Comparison of ENCODE assay signal across 11 mouse cellular contexts in genomic region chr2:112210142-112210541, GRCm38 (mm10). TPM values are rescaled to one million over a fixed set of nuclear protein-coding genes. Genes with fewer than 3 reads are reported as not detected.
DNase-seq lines count a peak whose midpoint lies in the region; ATAC-seq and TF ChIP-seq lines count a peak whose summit lies in the region.
"Had no signal": no experiment of that assay in that cellular context is flagged by ENCODE, and none has a peak within 500 bp of the region (broad histone marks: within the 10 kb centered on the region; RNA-seq: fewer than 3 reads in every experiment).

No protein-coding gene starts in this region.

- H3K27me3 ChIP-seq in hindbrain, embryonic 14.5 days (ENCODE audit: control insufficient read depth, insufficient read depth, low read length): no peaks in the 10 kb centered on the region
- H3K27me3 ChIP-seq in hindbrain, embryonic 11.5 days (ENCODE audit: control insufficient read depth, insufficient read depth, low read length): no peaks in the 10 kb centered on the region
- no peaks in the 10 kb centered on the region for H3K27me3 ChIP-seq in hindbrain, embryonic 16.5 days (replicated peaks; ENCODE audit: control insufficient read depth, insufficient read depth, low read length)
- no peaks in the 10 kb centered on the region for H3K27me3 ChIP-seq in lung, embryonic 15.5 days
- H3K27me3 ChIP-seq in kidney, adult 2 months (replicated peaks; ENCODE audit: control insufficient read depth, insufficient read depth, low read length): no peaks in the 10 kb centered on the region; the same call in 1 of the 2 replicates
- H3K27me3 ChIP-seq in intestine, postnatal 0 days (replicated peaks; ENCODE audit: control insufficient read depth, insufficient read depth, low read length): no peaks in the 10 kb centered on the region; the same call in 1 of the 2 replicates
- H3K27me3 ChIP-seq: embryonic facial prominence, embryonic 15.5 days; liver, embryonic 15.5 days had no signal

- H3K4me1 ChIP-seq in hindbrain, embryonic 14.5 days (replicated peaks; ENCODE audit: control insufficient read depth, insufficient read depth, low read length): no peaks in the 10 kb centered on the region
- no peaks in the 10 kb centered on the region for H3K4me1 ChIP-seq in hindbrain, embryonic 11.5 days (replicated peaks; ENCODE audit: control insufficient read depth, insufficient read depth, low read length)
- H3K4me1 ChIP-seq in hindbrain, embryonic 16.5 days (ENCODE audit: control insufficient read depth, insufficient read depth, low read depth, low read length): no peaks in the 10 kb centered on the region
- H3K4me1 ChIP-seq in lung, embryonic 15.5 days: no peaks in the 10 kb centered on the region
- no peaks in the 10 kb centered on the region for H3K4me1 ChIP-seq in kidney, adult 2 months (ENCODE audit: control insufficient read depth, insufficient read depth, low read length)
- no peaks in the 10 kb centered on the region for H3K4me1 ChIP-seq in intestine, postnatal 0 days (replicated peaks; ENCODE audit: control insufficient read depth, insufficient read depth, low read length)
- H3K4me1 ChIP-seq: embryonic facial prominence, embryonic 15.5 days; liver, embryonic 15.5 days had no signal

- peak; percentile 58 for DNase-seq in hindbrain, embryonic 14.5 days (ENCODE audit: low spot score)
- DNase-seq in hindbrain, embryonic 11.5 days (ENCODE audit: low spot score): no peak
- DNase-seq in cerebellum, postnatal 14 days: peak; percentile 50 to 68
- no peak for DNase-seq in T-cell, adult 2 months (ENCODE audit: low spot score)
- no peak for DNase-seq in kidney, adult 2 months

- no peaks in the 10 kb centered on the region for H3K9me3 ChIP-seq in hindbrain, embryonic 14.5 days (ENCODE audit: control insufficient read depth, low read length)
- no peaks in the 10 kb centered on the region for H3K9me3 ChIP-seq in hindbrain, embryonic 11.5 days (ENCODE audit: control insufficient read depth, low read length)
- H3K9me3 ChIP-seq in hindbrain, embryonic 16.5 days (ENCODE audit: control insufficient read depth, low read length): no peaks in the 10 kb centered on the region
- H3K9me3 ChIP-seq in lung, embryonic 15.5 days: no peaks in the 10 kb centered on the region
- H3K9me3 ChIP-seq in intestine, postnatal 0 days (ENCODE audit: control insufficient read depth): no peaks in the 10 kb centered on the region
- H3K9me3 ChIP-seq: embryonic facial prominence, embryonic 15.5 days; liver, embryonic 15.5 days had no signal

- H3K4me3 ChIP-seq in hindbrain, embryonic 14.5 days (replicated peaks; ENCODE audit: low read length): no peak overlapping the region
- no peak overlapping the region for H3K4me3 ChIP-seq in hindbrain, embryonic 11.5 days (ENCODE audit: low read depth, low read length)
- H3K4me3 ChIP-seq in hindbrain, embryonic 16.5 days (ENCODE audit: low read length): no peak overlapping the region
- no peak overlapping the region for H3K4me3 ChIP-seq in lung, embryonic 15.5 days
- no peak overlapping the region for H3K4me3 ChIP-seq in kidney, adult 2 months (ENCODE audit: insufficient read depth, low read depth, low read length)
- H3K4me3 ChIP-seq in intestine, postnatal 0 days (ENCODE audit: low read depth, low read length): no peak overlapping the region
- H3K4me3 ChIP-seq: embryonic facial prominence, embryonic 15.5 days; liver, embryonic 15.5 days had no signal

- no peak overlapping the region for H3K9ac ChIP-seq in hindbrain, embryonic 14.5 days
- no peak overlapping the region for H3K9ac ChIP-seq in hindbrain, embryonic 11.5 days (ENCODE audit: low read depth, low read length)
- no peak overlapping the region for H3K9ac ChIP-seq in hindbrain, embryonic 16.5 days (ENCODE audit: low read depth, low read length)
- H3K9ac ChIP-seq in lung, embryonic 15.5 days: no peak overlapping the region
- H3K9ac ChIP-seq in intestine, postnatal 0 days (ENCODE audit: low read depth, low read length): no peak overlapping the region
- H3K9ac ChIP-seq: embryonic facial prominence, embryonic 15.5 days; liver, embryonic 15.5 days had no signal

- no peak for TF ChIP-seq CTCF in kidney, adult 2 months (conservative IDR thresholded peaks at IDR 0.05; ENCODE audit: insufficient read depth, insufficient read length, low read depth, low read length)
- no peak for TF ChIP-seq CTCF in intestine, postnatal 0 days (IDR thresholded peaks at IDR 0.05; ENCODE audit: low read depth)

- no peak overlapping the region for H3K4me2 ChIP-seq in hindbrain, embryonic 14.5 days (replicated peaks)
- no peak overlapping the region for H3K4me2 ChIP-seq in hindbrain, embryonic 11.5 days (replicated peaks; ENCODE audit: low read depth, low read length)
- no peak overlapping the region for H3K4me2 ChIP-seq in hindbrain, embryonic 16.5 days (ENCODE audit: low read length)
- H3K4me2 ChIP-seq in lung, embryonic 15.5 days: no peak overlapping the region
- H3K4me2 ChIP-seq in intestine, postnatal 0 days (replicated peaks; ENCODE audit: low read depth): no peak overlapping the region
- H3K4me2 ChIP-seq: embryonic facial prominence, embryonic 15.5 days; liver, embryonic 15.5 days had no signal

- no peak overlapping the region for H3K27ac ChIP-seq in hindbrain, embryonic 14.5 days
- H3K27ac ChIP-seq in hindbrain, embryonic 11.5 days (ENCODE audit: low read depth, low read length): no peak overlapping the region
- no peak overlapping the region for H3K27ac ChIP-seq in hindbrain, embryonic 16.5 days (ENCODE audit: low read depth, low read length)
- no peak overlapping the region for H3K27ac ChIP-seq in lung, embryonic 15.5 days
- no peak overlapping the region for H3K27ac ChIP-seq in kidney, adult 2 months (ENCODE audit: insufficient read depth, low read depth, low read length)
- H3K27ac ChIP-seq in intestine, postnatal 0 days (ENCODE audit: low read depth, low read length): no peak overlapping the region
- H3K27ac ChIP-seq: embryonic facial prominence, embryonic 15.5 days; liver, embryonic 15.5 days had no signal

- peak; percentile 92 for ATAC-seq in hindbrain, embryonic 14.5 days (ENCODE audit: low FRiP score)
- ATAC-seq in hindbrain, embryonic 11.5 days (ENCODE audit: low FRiP score): no peak
- peak; percentile 96 for ATAC-seq in hindbrain, embryonic 16.5 days
- peak; percentile 46; the same call in 1 of the 2 replicates for ATAC-seq in lung, embryonic 15.5 days (ENCODE audit: borderline replicate concordance, extremely low read depth, low FRiP score, low TSS enrichment)
- no peak for ATAC-seq in intestine, postnatal 0 days

- no peak for TF ChIP-seq POLR2A in kidney, adult 2 months (IDR thresholded peaks at IDR 0.05; ENCODE audit: low read depth, low read length)

- no peaks in the 10 kb centered on the region for H3K36me3 ChIP-seq in hindbrain, embryonic 14.5 days (replicated peaks; ENCODE audit: control insufficient read depth, insufficient read depth)
- no peaks in the 10 kb centered on the region for H3K36me3 ChIP-seq in hindbrain, embryonic 11.5 days (ENCODE audit: control insufficient read depth, insufficient read depth, low read length)
- no peaks in the 10 kb centered on the region for H3K36me3 ChIP-seq in hindbrain, embryonic 16.5 days (ENCODE audit: control insufficient read depth, insufficient read depth, low read length)
- no peaks in the 10 kb centered on the region for H3K36me3 ChIP-seq in lung, embryonic 15.5 days
- H3K36me3 ChIP-seq in kidney, adult 2 months (ENCODE audit: control insufficient read depth, insufficient read depth, low read length): no peaks in the 10 kb centered on the region
- no peaks in the 10 kb centered on the region for H3K36me3 ChIP-seq in intestine, postnatal 0 days (ENCODE audit: control insufficient read depth, insufficient read depth)
- H3K36me3 ChIP-seq: embryonic facial prominence, embryonic 15.5 days; liver, embryonic 15.5 days had no signal

- 66% methylated on average over 6 of the region's 6 CpGs for WGBS in hindbrain, embryonic 14.5 days
- 92% methylated on average over 6 of the region's 6 CpGs for WGBS in hindbrain, embryonic 11.5 days
- 53% methylated on average over 6 of the region's 6 CpGs for WGBS in hindbrain, embryonic 16.5 days
- 59% methylated on average over 6 of the region's 6 CpGs for WGBS in lung, embryonic 15.5 days
- 72% methylated on average over 6 of the region's 6 CpGs for WGBS in kidney, adult 2 months
- 65% methylated on average over 6 of the region's 6 CpGs for WGBS in intestine, postnatal 0 days

RNA-seq across cellular contexts. Expression of gene Lpcat4, which starts 29.1 kb away (rescaled TPM):
- polyA plus RNA-seq in hindbrain, embryonic 14.5 days (2014; fragmentation: Nextera tagmentation; extraction: Ambion mirVana): 22.0 and 23.1 TPM in 2 replicates
- polyA plus RNA-seq in hindbrain, embryonic 11.5 days (2014; fragmentation: Nextera tagmentation; extraction: Ambion mirVana): 9.7 and 10.1 TPM in 2 replicates
- 28.5 and 32.4 TPM in 2 replicates for polyA plus RNA-seq in hindbrain, embryonic 16.5 days (2015; fragmentation: Nextera tagmentation; extraction: Ambion mirVana)
- 16.3 and 17.3 TPM in 2 replicates for polyA plus RNA-seq in lung, embryonic 15.5 days (2015; fragmentation: Nextera tagmentation; extraction: Ambion mirVana)
- 22.5 and 22.6 TPM in 2 replicates for polyA plus RNA-seq in kidney, adult 2 months (2012; rRNA removed)
- 8.4 TPM in 2 replicates for polyA plus RNA-seq in intestine, postnatal 0 days (2015; fragmentation: Nextera tagmentation; extraction: Ambion mirVana)

RNA-seq across cellular contexts. Expression of gene Nutm1, which starts 48.9 kb away (rescaled TPM):
- not detected in 2 replicates for polyA plus RNA-seq in hindbrain, embryonic 14.5 days (2014; fragmentation: Nextera tagmentation; extraction: Ambion mirVana)
- 0.05 and 0.07 TPM in 2 replicates for polyA plus RNA-seq in hindbrain, embryonic 11.5 days (2014; fragmentation: Nextera tagmentation; extraction: Ambion mirVana)
- polyA plus RNA-seq in hindbrain, embryonic 16.5 days (2015; fragmentation: Nextera tagmentation; extraction: Ambion mirVana): 0.04 TPM in 1 of 2 replicates, not detected in the other
- polyA plus RNA-seq in lung, embryonic 15.5 days (2015; fragmentation: Nextera tagmentation; extraction: Ambion mirVana): not detected in 2 replicates
- polyA plus RNA-seq in kidney, adult 2 months (2012; rRNA removed): 0.02 TPM in 1 of 2 replicates, not detected in the other
- polyA plus RNA-seq in intestine, postnatal 0 days (2015; fragmentation: Nextera tagmentation; extraction: Ambion mirVana): 0.03 TPM in 1 of 2 replicates, not detected in the other
- polyA plus RNA-seq: embryonic facial prominence, embryonic 15.5 days had no signal

RNA-seq across cellular contexts. Expression of gene Nop10, which starts 51.6 kb away (rescaled TPM):
- polyA plus RNA-seq in hindbrain, embryonic 14.5 days (2014; fragmentation: Nextera tagmentation; extraction: Ambion mirVana): 169 and 177 TPM in 2 replicates
- polyA plus RNA-seq in hindbrain, embryonic 11.5 days (2014; fragmentation: Nextera tagmentation; extraction: Ambion mirVana): 148 and 163 TPM in 2 replicates
- polyA plus RNA-seq in hindbrain, embryonic 16.5 days (2015; fragmentation: Nextera tagmentation; extraction: Ambion mirVana): 165 and 189 TPM in 2 replicates
- polyA plus RNA-seq in lung, embryonic 15.5 days (2015; fragmentation: Nextera tagmentation; extraction: Ambion mirVana): 182 and 204 TPM in 2 replicates
- 166 and 167 TPM in 2 replicates for polyA plus RNA-seq in kidney, adult 2 months (2012; rRNA removed)
- polyA plus RNA-seq in intestine, postnatal 0 days (2015; fragmentation: Nextera tagmentation; extraction: Ambion mirVana): 114 and 120 TPM in 2 replicates

RNA-seq across cellular contexts. Expression of gene Slc12a6, which starts 55.5 kb away (rescaled TPM):
- polyA plus RNA-seq in hindbrain, embryonic 14.5 days (2014; fragmentation: Nextera tagmentation; extraction: Ambion mirVana): 25.6 and 25.7 TPM in 2 replicates
- 13.7 and 14.2 TPM in 2 replicates for polyA plus RNA-seq in hindbrain, embryonic 11.5 days (2014; fragmentation: Nextera tagmentation; extraction: Ambion mirVana)
- 14.7 and 17.5 TPM in 2 replicates for polyA plus RNA-seq in hindbrain, embryonic 16.5 days (2015; fragmentation: Nextera tagmentation; extraction: Ambion mirVana)
- polyA plus RNA-seq in lung, embryonic 15.5 days (2015; fragmentation: Nextera tagmentation; extraction: Ambion mirVana): 6.8 and 9.3 TPM in 2 replicates
- 27.8 and 29.6 TPM in 2 replicates for polyA plus RNA-seq in kidney, adult 2 months (2012; rRNA removed)
- polyA plus RNA-seq in intestine, postnatal 0 days (2015; fragmentation: Nextera tagmentation; extraction: Ambion mirVana): 6.9 and 8.0 TPM in 2 replicates

RNA-seq across cellular contexts. Expression of gene Gm21985, which starts 56.0 kb away (rescaled TPM):
- not detected in 2 replicates for polyA plus RNA-seq in hindbrain, embryonic 14.5 days (2014; fragmentation: Nextera tagmentation; extraction: Ambion mirVana)
- polyA plus RNA-seq in hindbrain, embryonic 11.5 days (2014; fragmentation: Nextera tagmentation; extraction: Ambion mirVana): not detected in 2 replicates
- not detected in 2 replicates for polyA plus RNA-seq in hindbrain, embryonic 16.5 days (2015; fragmentation: Nextera tagmentation; extraction: Ambion mirVana)
- polyA plus RNA-seq in lung, embryonic 15.5 days (2015; fragmentation: Nextera tagmentation; extraction: Ambion mirVana): not detected in 2 replicates
- not detected in 2 replicates for polyA plus RNA-seq in kidney, adult 2 months (2012; rRNA removed)
- not detected in 2 replicates for polyA plus RNA-seq in intestine, postnatal 0 days (2015; fragmentation: Nextera tagmentation; extraction: Ambion mirVana)
- polyA plus RNA-seq: embryonic facial prominence, embryonic 15.5 days; liver, embryonic 15.5 days; testis, adult 2 months had no signal

Comparison
In these comparisons a context has a peak if more than half of its experiments do, and no peak if none do; other contexts are left out.
1. ATAC-seq: peak in hindbrain, embryonic 14.5 days (single experiment), hindbrain, embryonic 16.5 days (single experiment) and lung, embryonic 15.5 days (single experiment); none in hindbrain, embryonic 11.5 days (single experiment) and intestine, postnatal 0 days (single experiment).
2. DNase-seq: peak in hindbrain, embryonic 14.5 days (single experiment) and cerebellum, postnatal 14 days (2 of 2); none in hindbrain, embryonic 11.5 days (single experiment), T-cell, adult 2 months (single experiment) and kidney, adult 2 months (single experiment).